Mouse (Mus musculus): ENCODE data around the gene Gm5169. TPM values are rescaled to one million over a fixed set of nuclear protein-coding genes. Genes with fewer than 3 reads are reported as not detected.

The Gm5169 gene
- not detected for polyA plus RNA-seq (2014; fragmentation: Illumina TruSeq; extraction: RNeasy Lipid Tissue Mini Kit (QIAGEN cat#74804); ENCODE audit: low read depth, low replicate concordance)

DNA sequence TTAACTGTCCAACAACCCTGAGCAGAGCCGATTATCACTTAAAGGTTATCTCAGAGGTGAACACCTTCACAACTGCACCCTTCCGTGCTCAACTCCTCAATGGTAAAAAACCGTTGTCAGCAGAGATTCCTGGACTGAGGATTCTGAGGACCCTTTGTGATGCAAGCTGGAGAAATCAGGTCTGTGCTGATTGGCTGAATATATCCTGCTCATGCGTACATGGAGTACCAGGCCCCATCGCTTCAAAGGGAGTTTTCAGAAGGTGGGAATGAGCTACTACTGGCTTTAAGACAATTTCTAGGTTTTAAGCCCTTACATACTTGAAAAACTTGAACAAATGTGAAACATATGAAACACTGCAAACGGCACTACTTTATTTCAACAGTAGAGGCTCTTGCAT, at the start of gene Gm5169:
Gm5169 (minus strand) TSS at position 101 of the 400 bp plus-strand sequence.

Data from adrenal gland, adult 10 weeks (tissue).